Mouse (Mus musculus) lung, postnatal 10 days (tissue): ENCODE results near the gene Dab2.

Experiments
- DNase-seq: peaks from one replicate; pipeline ENCODE4 v3.0.0; 2021

Gene Dab2

GRCm38 (mm10) chr15:6299554-6299953, at the start of gene Dab2:
TSS of gene Dab2 (plus strand) at chr15:6299788.
- DNase-seq: no peak

- no peak for DNase-seq
Measured at GRCm38 (mm10) chr15:6253471-6253870, 46.1 kb upstream of the Dab2 start.

- no peak for DNase-seq
Measured at GRCm38 (mm10) chr15:6254383-6254782, 45.2 kb upstream of the Dab2 start.

- no peak for DNase-seq
Measured at GRCm38 (mm10) chr15:6257049-6257448, 42.5 kb upstream of the Dab2 start.

- peak; percentile 30 for DNase-seq
Measured at GRCm38 (mm10) chr15:6259957-6260740, 39.4 kb upstream of the Dab2 start.

GRCm38 (mm10) chr15:6260741-6261430, 38.7 kb upstream of the Dab2 start:
- no peak for DNase-seq

- no peak for DNase-seq
Measured at GRCm38 (mm10) chr15:6267147-6267758, 32.3 kb upstream of the Dab2 start.

- peak; percentile 43 for DNase-seq
Measured at GRCm38 (mm10) chr15:6278606-6279468, 20.8 kb upstream of the Dab2 start.

DNA sequence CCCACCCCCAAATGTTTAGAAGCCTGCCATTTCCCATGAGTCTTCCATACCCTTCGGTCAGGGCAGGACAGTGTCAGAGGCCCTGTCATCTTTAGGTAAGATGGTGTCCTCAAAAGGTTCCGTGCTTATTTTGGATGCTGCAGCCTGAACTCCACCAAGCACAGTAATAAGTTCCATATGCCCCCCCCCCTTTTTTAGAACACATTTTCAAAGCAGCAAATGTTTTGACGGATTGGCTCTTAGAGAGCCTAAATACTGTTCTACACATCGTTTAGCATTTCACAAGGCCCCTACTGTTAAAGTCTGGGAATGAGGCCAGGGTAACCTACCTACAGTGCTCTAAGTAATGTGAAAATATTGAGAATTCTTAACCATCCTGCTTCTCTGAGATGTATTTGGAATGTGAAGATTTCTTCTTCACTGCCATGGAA, 19.6 kb upstream of the Dab2 start:
- no peak for DNase-seq

GRCm38 (mm10) chr15:6283249-6283648, 16.3 kb upstream of the Dab2 start:
- no peak for DNase-seq

- DNase-seq: peak; percentile 5
Measured at GRCm38 (mm10) chr15:6296071-6296470, 3.5 kb upstream of the Dab2 start.

DNA sequence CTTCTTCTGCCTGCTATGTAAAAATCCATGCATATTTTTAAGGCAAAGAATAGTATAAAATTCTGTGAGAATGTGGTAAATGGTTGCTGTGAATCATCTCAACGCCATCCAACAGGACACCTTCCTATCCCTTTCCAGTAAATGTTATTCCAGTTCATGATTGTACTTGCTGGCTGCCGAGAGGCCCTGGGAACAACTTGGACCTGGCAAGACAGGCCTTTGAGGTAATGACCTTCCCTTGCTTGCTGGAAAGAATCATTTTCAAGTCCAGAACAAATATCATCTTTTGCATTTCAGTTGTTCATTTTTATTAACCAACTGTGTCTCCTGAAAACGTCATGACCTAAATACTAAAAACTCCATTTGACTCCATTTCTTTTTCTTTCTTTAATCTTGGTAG, 862 bp upstream of the Dab2 start:
- no peak for DNase-seq

- DNase-seq: no peak
Measured at GRCm38 (mm10) chr15:6302219-6302618, 2.6 kb downstream of the Dab2 start.

GRCm38 (mm10) chr15:6303822-6304221, 4.2 kb downstream of the Dab2 start:
- no peak for DNase-seq

DNA sequence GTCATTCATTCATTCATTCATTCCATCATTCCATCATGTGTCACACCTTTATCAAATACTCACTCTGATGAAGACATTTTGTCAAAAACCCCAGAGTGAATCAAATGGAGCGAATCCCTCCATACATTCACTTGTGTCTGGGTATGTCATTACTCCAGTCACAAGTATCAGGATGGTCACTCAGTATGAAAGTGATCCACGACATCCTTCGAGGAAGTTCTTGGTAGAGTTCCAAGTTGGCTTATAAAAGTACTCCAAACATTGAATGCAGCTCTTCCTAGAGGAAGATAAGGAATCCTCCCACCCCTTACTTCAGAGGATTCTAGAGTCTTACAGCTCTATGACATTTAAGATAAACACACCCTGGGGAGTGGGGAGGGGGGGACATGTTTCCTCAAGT, 10.0 kb downstream of the Dab2 start:
- no peak for DNase-seq

- DNase-seq: no peak
Measured at GRCm38 (mm10) chr15:6310417-6310816, 10.8 kb downstream of the Dab2 start.

DNA sequence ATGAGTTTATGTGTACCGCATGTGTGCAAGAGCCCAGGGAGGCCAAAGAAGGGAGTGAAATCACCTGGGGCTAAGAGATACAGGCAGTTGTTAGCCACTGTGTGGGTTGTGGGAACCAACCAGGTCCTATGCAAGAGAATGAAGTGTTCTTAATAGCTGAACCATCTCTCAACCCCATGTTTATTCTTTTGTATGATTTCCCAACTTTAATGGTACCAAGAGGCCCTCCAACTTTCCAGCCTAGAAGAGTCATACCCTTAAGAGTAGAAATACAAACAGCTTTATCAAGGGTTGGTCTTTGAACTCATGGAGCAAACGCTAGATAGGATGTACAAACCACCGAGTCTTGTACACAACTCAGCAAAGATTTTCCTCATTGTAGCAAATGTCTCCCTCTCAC, 12.8 kb downstream of the Dab2 start:
- no peak for DNase-seq

GRCm38 (mm10) chr15:6319352-6319751, 19.8 kb downstream of the Dab2 start:
- no peak for DNase-seq

DNA sequence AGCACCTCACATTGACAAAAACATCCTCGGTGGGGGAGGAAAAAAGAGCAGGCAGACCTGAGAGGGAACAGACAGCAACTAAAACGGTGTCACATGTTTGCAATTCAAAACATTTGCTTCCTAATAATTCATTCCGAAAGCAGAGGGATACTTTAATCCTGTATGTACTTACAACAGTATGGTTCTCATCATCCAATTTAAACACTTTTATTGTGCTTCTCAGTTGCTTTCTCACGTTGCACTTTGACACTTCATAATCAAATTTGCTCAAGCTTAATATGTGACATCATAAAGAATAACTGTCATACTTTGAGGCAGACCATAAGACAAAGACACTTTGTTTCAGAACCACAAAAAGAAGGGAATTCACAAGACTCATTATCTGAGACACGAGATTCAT, 20.9 kb downstream of the Dab2 start:
- DNase-seq: no peak

- DNase-seq: no peak
Measured at GRCm38 (mm10) chr15:6321263-6321662, 21.7 kb downstream of the Dab2 start.

GRCm38 (mm10) chr15:6322311-6322710, 22.7 kb downstream of the Dab2 start:
- DNase-seq: no peak

DNA sequence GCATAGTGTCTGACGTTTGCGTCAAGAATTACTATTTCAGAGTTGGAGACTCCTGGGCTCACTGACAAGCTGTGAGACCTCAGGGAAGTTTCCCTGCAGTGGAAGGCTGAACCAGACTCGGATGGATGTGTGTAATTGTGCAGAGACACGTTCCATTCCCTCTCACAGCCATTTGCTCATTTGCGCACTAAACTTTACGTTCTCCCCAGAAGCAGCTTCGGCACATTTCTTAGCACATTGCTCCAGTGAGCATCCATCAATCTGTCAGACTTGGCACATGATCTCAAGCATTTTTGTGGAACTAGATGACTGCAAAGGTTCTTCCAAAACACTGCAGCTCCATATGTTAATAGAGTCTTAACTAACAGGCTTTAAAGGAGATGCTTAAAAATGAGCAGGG, 24.0 kb downstream of the Dab2 start:
- DNase-seq: no peak

GRCm38 (mm10) chr15:6325443-6325842, 25.9 kb downstream of the Dab2 start:
- DNase-seq: no peak
